Mouse (Mus musculus) thymus, postnatal 36 days (tissue): ENCODE measurements around the gene Tmem231.
"Not testable (repeated sequence)": the region's sequence is repeated elsewhere in the genome, so short reads cannot be mapped to it uniquely, and the experiment has no call there.

Experiments used
- DNase-seq, 2 experiments: peaks; one replicate each; pipeline ENCODE4 v3.0.0; 2022; ENCODE audit warnings: mixed read lengths in 2 of 2

The Tmem231 gene

DNA sequence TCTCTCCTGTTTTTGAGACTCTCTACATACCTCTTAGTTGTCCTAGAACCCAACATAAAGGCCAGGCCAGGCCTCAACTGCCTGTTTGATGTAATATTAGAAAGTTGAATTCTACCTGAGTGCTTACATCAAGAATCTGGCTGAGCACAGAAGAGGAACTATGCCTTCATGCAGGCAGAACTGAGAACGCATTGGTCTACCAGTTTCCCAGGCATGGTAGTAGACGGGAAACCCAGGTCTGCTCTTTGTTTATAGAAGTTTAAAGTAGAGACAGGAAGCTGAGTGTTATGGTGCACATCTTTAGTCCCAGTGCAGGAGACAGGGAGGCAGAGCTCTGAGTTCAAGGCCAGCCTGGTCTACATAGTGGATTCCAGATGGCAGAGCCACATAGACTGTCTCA is 13.5 kb upstream of the Tmem231 start:
- DNase-seq: no peak

DNA sequence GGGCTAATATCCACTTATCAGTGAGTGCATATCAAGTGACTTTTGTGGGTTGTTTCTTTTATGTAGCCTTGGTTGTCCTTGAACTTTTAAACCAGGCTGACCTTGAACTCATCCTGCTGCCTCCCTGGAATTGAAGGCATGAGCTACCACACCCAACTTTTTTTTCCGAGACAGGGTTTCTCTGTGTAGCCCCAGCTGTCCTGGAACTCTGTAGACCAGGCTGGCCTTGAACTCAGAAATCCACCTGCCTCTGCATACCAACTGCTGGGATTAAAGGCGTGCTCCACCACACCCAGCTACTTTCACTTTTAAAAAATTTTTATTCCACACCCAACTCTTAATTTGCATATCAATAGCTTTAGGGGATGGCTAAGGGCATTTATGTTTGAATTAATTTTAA is 9.9 kb upstream of the Tmem231 start:
- no peak for DNase-seq

DNA sequence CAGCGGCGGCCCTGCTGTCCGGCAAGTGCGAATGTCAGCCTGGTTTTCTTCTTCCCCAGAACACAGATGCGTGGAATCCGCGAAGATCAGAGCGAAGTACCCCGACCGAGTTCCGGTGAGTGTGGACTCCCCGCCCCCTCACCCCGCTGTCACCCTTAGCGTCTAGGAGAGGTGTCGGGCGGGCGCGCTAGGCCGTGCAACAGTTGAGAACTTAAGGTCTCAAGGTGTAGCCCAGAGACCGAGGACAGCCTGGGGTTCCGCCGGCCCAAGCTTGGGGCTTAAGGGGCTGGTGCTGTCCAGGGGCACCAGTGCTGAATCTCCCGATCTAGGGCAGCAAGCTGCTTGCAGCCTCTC is 7.4 kb upstream of the Tmem231 start:
- peak; percentile 50 to 66 for DNase-seq

DNA sequence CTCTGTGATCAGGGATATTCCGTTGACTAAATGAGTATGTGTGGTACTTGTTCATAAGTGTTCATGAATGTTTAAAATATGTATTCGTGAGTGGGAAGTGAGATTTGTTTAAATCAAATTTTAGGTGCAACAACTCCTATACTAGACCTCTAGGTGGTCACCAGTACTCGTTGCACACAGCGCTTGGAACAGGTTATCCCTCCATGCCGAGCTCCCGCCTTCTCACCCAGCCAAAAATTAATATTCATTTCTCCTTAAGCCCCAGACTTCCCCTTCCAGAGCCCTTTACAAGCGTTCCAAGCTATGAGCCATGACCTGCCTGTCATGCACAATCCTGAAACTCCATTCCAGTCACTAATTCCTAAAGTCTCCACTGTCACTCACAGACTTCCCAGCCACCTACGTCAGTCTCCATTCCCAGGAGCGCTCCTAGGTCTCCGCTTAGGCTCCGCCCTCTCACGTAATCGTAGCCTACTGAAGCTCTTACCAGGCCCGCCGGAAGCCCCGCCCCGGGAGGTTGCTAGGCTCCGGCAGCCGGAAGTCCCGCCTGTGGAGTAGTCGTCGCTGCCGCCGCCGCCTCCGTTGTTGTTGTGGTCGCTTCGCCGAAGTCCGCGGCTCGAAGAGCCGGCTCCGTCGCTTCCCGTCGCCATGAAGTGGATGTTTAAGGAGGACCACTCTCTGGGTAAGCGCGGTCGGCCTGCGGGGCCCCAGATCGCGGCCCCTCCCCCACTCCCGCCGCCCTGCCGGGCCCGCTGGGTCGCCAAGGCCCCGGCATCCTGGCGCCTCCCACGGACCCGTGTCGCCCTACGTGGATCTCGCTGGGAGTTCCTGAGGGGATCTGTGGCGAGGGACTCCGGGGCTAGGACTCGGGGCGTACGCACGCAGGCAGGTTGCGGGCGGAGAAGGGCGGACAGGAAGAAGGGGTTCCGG is 6.8 kb upstream of the Tmem231 start, which contains the start of gene Gabarapl2:
Gene Gabarapl2 (plus strand): TSS at position 533 of the 930 bp plus-strand sequence.
- peak; percentile 93 to 95 for DNase-seq

DNA sequence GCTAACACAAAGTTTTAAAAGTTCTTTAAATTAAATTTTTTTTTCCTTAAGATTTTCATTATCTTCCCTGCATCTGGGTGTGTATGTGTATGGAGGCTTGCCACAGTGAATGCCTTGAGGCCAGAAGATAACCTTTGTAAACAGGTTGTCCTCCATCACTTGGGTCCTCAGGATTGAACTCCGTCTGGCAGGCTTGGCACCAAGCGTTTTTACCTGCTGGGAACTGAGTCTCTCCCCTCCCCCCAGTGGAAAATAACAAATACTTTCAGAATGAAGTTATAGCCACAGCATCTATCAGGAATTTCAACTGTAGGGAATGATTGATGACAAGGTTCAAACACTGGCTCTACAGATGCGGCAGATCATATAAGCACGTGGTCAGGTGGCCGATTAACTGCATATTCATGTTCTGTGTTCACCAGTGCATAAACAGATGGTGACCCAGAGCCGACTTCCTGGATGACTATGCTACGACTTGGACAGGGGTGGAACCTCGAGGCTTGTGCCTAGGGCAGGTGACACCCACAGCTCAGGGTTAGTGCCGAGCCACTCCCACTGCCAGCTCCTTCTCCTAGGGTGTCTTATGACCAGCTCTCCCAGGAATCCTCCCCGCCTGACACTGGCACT is 5.9 kb upstream of the Tmem231 start:
- DNase-seq: peak; percentile 11 to 35

DNA sequence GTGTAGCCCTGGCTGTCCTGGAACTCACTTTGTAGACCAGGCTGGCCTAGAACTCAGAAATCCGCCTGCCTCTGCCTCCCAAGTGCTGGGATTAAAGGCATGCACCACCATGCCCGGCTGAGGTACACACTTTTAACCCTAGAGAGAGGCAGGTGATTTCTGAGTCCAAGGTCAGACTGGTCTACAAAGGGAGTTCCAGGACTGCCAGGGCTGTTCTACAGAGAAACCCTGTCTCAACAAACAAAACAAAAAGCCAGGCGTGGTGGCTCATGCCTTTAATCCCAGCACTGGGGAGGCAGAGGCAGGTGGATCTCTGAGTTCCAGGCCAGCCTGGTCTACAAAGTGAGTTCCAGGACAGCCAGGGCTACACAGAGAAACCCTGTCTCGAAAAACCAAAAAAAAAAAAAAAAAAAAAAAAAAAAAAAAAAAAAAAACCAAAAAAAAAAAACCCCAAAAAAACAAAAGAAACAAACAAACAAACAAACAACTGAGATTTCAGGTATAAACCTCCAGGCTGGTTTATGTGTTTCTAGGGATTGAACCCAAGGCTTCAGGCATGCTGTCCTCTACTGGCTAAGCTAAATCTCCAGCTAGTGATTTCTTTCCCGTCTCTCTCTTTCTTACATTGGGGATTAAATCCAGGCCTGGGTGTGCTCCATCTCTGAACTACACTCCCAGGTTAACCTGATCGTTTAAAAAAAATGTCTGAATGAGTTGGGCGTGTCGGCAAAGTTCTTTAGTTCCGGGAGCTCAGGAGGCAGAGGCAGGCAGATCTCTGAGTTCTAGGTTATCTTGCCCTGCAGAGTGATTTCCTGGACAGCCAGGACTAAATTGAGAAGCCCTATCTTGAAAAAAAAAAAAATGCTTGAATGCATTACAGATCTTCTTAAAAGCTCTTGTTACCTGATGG is 4.7 kb upstream of the Tmem231 start:
- DNase-seq: not testable (repeated sequence)

DNA sequence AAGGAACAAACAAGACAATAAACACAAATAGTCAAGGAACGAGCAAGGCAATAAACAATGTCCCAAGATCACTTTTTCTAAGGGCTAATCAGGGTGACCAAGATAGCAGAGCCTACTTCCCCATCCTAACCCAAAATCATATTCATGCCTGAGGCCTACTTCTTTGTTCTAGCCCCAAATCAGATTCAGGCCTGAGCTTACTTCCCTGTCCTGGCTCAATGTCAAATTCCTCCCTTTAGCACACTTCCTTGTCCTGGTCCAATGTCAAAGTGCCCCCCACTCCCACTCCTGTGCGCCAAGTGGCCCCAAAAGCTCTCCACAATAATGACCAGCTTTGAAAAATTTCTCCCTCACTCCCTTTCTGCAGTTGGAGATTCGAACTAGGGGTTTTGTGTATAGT is 3.5 kb upstream of the Tmem231 start:
- no peak for DNase-seq

DNA sequence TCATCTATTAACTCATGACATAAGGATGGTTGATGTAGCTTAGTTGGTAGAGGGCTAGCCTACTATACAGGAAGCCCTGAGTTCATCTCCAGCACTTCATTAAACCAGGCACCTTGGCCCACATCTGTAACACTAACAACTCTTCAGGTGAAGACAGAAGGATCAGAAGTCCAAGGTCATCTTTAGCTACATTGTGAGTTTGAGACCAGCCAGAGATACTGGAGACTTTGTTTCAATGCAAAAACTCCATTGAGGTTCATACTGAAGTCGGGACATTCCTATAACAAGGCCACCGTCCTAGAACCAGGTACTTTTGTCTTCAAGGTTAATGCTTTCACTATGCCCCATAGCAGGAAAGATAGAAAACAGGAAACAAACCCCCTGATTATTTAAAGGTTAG is 520 bp upstream of the Tmem231 start:
- DNase-seq: no peak

DNA sequence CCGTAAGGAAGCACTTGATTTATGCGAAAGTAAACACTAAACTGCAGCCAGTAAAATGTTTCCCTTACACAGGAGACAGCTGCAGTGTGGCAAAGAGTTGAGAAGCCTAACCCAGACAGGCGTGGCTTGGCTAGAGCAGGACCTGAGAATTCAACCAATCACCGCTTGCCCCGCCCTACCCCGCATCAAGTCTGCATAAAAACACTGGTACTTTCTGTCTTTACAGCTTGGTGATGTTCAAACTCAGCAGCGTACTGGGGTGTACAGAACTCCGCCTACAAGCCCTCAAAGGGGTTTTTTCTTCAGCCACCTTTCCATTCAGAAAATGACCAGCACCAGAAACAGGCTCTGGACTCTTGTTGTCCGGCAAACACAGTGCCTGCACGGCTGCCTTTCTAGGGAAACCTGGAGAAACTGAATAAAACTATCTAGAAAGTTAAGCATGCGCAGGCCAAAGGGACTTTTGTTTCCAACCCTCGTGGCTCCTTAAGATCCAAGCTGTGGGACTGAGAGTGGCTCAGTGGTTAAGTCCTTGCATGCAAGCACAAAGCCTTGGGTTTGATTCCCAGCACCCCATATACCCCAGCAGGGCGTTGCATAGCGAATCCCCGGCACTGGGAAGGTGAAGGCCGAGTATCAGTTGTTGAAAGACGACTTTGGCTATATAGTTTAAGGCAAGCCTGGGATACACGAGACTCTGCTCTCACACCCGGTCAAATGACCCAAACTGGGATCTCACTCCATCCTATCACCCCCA is 923 bp downstream of the Tmem231 start:
- DNase-seq: peak in 1 of 2 experiments; percentile 23

DNA sequence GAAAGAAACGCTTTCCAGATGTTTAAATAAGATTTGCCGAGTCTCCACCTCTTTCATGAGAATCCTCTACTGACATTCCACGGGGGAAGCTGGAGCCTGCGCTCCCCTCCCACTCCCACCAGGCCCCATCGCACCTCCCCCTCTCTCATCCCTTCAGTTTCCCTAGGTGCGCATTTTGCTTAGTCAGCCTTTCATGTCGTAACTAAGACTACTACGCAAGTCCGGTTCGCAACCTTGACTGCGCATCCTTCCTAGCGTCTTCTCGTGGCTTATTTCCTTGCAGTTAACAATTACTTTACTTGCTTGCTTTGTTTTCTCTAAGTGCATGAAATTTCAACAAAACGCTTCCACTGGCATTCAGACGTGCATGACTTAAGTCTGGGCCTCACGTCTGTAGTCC is 2.0 kb downstream of the Tmem231 start:
- DNase-seq: no peak

DNA sequence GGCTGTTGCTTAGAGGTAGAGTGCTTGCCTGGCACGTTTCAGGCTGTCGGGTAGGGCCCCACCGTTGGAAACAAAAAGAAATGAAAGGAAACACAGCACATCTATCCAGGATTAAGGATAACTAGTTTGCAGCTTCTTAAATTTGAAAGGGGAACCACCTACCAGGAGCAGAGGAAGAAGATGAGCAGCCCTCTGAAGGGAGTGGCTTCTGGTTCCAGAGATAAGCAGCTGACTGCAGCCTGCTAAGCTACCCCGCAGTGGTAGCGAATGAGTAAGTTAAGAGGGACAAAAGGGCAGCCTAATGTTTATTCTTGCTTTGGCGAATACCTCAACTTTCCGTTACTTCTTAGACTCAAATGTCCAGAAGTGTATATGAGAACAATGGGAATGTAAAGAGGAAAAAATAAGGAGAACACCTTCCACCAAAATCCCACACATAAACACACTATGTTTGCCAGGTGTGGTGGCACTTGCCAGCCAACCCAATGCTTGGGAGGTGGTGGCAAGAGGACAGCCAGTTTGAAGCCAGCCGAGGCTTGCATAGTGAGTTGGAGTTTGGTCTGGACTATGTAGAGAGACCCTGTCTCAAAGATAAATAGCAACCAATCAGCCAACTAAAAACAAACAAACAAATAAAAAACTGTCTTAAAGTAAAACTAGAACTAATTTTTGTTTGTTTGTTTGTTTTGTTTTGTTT is 3.9 kb downstream of the Tmem231 start:
- DNase-seq: no peak

DNA sequence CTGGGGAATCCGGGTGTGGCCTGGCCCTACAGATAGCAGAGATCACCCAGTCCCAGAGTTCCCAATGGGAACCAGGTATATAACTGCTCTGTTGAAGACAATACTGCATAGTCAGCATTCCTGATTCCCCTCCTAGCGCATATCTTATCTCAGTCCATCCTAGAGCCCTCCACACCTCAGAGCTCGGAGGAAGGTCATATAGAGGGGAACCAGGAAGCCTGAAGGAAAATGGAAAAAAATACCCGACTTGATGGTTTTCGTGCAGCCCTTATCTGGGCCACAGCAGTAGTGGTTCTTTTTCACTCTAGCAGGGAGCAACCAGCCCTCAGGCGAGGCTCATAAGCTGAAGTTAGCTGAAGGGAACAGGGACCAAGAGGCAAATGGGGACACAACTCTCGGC is 8.7 kb downstream of the Tmem231 start:
- DNase-seq: no peak

DNA sequence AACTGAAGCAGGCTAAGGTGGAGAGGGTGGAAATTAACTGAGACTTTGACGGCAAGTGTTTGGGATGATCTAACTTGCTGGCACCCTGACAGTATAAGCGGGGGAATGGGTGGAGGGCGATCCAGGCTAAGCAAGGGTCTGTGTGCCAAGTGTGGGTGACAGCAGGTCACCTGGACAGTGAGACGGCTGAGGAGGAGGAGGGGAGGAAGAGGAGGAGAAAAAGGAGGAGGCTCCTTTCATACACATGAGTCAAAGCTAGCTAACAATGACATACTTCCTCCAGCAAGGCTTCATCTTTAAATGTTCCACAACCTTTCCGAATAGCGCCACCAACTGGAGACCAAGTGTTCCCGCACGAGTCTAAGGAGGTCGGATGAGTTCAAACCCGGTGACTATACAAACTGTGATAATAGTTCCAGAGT is 10.3 kb downstream of the Tmem231 start:
- DNase-seq: peak; percentile 22

DNA sequence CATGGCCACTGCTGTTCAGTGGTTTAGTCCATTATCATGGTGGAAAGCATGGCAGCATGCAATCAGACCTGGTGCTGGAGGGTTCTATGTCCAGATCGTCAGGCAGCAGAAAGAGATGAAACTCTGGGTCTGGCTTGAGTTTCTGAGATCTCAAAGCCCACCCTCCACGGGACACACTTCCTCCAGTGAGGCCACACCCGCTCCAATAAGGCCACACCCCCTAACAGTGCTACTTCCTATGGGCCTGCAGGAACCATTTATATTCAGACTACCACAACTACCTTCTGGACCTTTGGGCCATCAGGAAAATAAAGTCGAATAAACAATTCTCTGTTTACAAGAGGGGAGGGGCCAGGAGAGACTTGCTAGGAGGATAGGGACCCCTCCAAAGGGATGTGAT is 12.7 kb downstream of the Tmem231 start:
- no peak for DNase-seq

DNA sequence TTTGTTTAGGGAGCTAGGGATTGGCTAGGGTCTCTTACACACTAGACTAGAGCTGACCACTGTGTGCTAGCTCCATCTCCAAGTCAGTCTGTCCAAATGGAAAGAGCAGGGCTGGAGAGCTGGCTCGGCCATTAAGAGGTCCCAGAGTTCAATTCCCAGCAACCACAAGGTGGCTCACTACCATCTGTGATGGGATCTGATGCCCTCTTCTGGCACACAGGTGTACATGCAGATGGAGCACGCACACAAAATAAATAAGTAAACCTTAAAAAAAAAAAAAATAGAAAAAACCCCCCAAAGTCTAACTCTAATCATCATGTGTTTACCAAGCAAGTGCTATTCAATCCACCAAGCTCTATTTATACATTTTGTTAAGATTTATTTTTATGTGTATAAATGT is 14.0 kb downstream of the Tmem231 start:
- DNase-seq: no peak

DNA sequence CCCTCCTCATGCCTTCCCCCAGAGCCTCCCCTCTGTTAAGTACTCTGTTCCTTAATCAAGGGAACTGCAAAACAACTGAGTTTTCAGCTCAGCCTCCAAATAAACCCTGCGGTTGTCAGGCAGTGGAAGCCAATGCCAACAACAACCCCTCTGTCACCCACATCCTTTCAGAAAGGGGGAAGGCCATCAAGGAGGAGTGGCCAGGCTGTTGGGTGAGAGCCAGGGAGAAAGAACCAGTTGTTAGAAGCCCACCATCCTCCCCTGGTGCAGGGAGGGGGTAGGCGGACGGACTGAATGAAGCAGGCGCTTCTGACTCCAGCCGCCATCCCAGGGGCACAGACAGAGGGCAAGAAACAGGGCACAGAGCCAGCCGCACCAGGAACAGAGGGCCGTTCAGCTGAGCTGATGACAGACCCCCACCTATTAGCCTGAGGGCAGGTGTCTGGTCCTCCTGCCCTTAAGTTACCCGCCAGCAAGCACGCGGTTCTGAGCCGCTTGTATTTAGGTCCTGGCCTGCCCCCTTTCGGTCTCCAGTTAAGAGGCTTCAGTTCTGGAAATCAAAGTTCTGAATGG is 20.7 kb downstream of the Tmem231 start:
- DNase-seq: no peak

DNA sequence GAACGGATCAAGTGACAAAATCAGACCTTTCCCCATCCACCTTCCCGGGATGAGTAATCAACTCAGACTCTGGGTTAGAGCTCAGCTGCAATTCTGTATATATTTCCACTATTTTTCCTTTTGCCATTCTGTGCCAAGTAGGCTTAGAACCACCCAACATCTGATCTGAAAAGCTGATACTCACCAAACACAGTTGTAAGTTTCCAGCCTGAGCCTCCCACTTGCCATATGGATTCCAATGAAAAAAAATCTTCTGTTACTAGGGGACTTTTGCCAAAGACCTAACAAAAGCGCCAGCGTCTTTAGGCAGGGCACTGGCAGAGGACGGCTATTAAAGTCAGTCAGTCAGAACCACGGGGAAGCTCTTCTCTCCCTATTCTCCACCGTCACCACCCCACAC is 22.1 kb downstream of the Tmem231 start:
- no peak for DNase-seq

DNA sequence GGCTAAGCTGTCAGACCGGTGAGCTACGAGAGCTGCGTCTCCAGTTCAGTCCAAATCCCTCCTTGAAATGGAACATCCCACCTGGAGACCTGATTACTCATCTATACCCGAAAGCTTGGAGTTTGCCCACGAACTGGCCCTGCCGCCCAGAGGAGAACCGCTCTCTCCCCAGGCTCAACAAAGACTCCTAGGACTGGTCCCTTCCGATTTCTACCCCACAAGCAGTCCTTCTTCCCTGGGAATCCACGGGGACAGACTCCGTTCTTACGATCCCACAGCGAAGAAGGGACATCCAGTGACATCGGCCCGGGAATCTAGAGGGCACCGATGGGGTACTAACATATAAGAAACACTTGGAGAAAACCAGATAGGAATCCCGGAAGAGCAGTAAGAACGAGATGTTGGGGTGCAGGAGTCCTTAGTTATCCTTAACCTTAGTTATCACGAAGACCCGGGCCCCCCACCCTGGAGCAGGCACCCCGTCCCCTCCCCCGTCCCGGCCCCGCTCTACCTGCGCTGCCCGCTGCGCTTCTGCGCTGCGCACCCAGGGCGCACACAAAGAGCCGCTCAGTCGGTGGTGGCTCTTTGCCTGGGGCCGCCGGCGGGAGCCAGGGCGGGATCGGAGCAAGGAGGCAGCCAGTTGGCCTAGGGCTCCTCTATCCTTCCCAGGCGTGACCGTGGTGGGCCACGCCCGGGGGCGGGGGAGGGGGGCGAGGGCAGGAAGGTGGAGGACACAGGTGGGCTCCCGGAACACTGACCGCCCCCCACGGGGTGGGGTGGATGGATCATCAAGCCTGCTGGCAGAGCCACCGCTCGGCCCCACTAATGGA is 23.8 kb downstream of the Tmem231 start, which contains the start of gene Chst5:
Gene Chst5 (minus strand): TSS at position 827 of the 830 bp plus-strand sequence.
- no peak for DNase-seq

DNA sequence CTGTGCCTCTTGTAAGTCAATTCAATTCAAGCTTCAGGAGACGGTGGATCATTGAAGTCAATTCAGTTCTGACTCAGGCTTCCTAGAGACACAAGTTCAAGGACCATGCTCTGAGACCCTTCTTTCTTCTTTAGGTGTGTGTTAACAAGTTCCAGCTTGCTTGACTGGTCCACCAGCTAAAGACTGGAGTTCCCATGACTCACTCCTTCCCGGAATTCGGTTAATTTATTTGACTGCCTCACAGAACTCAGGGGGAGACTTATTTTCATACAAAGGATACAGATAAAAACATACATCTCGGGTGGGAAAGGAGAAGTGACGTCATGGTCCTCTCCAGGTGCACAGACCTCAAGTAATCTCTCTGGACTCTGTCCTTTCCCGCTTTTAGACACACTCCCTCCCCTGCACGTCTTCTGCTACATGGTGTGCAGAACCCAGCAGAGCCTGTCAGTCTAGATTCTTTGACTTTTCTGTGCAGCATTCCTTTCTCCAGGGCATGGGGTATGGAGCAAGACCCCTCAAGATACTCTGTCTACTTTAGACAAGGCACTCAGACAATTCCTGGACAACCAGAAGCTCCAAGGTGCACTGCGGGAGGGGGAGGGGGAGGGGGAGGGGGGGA is 28.1 kb downstream of the Tmem231 start:
- DNase-seq: no peak

DNA sequence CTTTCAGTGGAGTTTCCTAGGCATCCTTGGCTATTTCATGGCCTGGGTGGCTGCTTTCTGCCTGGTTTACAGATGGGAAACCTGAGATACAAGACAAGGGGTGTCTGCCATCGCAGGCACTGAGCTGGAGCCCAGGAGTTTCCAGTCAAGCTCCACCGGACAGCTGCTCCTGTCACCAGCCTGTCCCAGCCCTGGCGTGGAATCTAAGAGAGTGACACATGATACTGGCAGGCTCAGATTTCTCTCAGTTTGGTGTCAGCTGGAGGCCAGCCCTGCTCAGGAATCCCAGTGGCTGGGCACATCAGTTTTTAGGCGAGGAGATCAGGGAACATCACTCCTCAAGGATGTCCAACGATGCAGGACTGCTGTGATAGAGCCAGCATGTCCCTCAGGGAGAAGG is 31.6 kb downstream of the Tmem231 start:
- no peak for DNase-seq
